Comparison of ENCODE assay signal across 8 mouse cellular contexts in genomic region chr12:84193642-84194399, GRCm38 (mm10). TPM values are rescaled to one million over a fixed set of nuclear protein-coding genes. Genes with fewer than 3 reads are reported as not detected.
DNase-seq lines count a peak whose midpoint lies in the region; ATAC-seq and TF ChIP-seq lines count a peak whose summit lies in the region.

No protein-coding gene starts in this region.

- peaks cover 53% of the 10 kb centered on the region for H3K4me1 ChIP-seq in lung, embryonic 16.5 days (replicated peaks; ENCODE audit: control insufficient read depth, insufficient read depth, low read length)
- H3K4me1 ChIP-seq in thymus, adult 2 months (replicated peaks; ENCODE audit: control insufficient read depth, insufficient read depth, low read length): peaks cover 28% of the 10 kb centered on the region

- DNase-seq in MN1 (ENCODE audit: low spot score): peak; percentile 97
- peak; percentile 89 for DNase-seq in cerebellum, adult 9-10 months
- DNase-seq in forelimb bud, embryonic 11.5 days (ENCODE audit: low read depth, low spot score): peak; percentile 91
- peak; percentile 97 for DNase-seq in layer of hippocampus, adult 9-11 months
- DNase-seq in ovary, adult 18-20 months (ENCODE audit: low spot score): peak; percentile 95
- peak; percentile 92 for DNase-seq in thymus, adult 2 months

- peak; percentile 79 to 90 for ATAC-seq in hematopoietic stem cell, adult 5-6 weeks (replicated peaks in 1 of 2; ENCODE audit: insufficient read depth in 1 of 2, low FRiP score in 2 of 2, low TSS enrichment in 1 of 2, low read depth in 1 of 2, poor library complexity in 2 of 2, severe bottlenecking in 2 of 2)
- ATAC-seq in lung, embryonic 16.5 days (ENCODE audit: low read depth): peak; percentile 94

- H3K4me2 ChIP-seq in lung, embryonic 16.5 days (ENCODE audit: low read depth, low read length): peak overlapping the region; percentile 92

- no peaks in the 10 kb centered on the region for H3K27me3 ChIP-seq in lung, embryonic 16.5 days (ENCODE audit: control insufficient read depth, insufficient read depth, low read depth, low read length)
- no peaks in the 10 kb centered on the region for H3K27me3 ChIP-seq in thymus, adult 2 months (ENCODE audit: control insufficient read depth, insufficient read depth, low read length)

- peak overlapping the region; percentile 97 for H3K9ac ChIP-seq in lung, embryonic 16.5 days (ENCODE audit: low read length)

- under 1% methylated on average over 48 of the region's 49 CpGs for WGBS in lung, embryonic 16.5 days
- 1% methylated on average over 48 of the region's 49 CpGs for WGBS in thymus, adult 2 months

- H3K4me3 ChIP-seq in lung, embryonic 16.5 days (ENCODE audit: low read length): peak overlapping the region; percentile 77
- peak overlapping the region; percentile 60 for H3K4me3 ChIP-seq in thymus, adult 2 months (ENCODE audit: control insufficient read depth, insufficient read depth, low read length)

- no peaks in the 10 kb centered on the region for H3K36me3 ChIP-seq in lung, embryonic 16.5 days (ENCODE audit: control insufficient read depth, insufficient read depth, low read length)
- no peaks in the 10 kb centered on the region for H3K36me3 ChIP-seq in thymus, adult 2 months (ENCODE audit: control insufficient read depth, insufficient read depth, low read length)

- H3K27ac ChIP-seq in lung, embryonic 16.5 days (ENCODE audit: low read length): peak overlapping the region; percentile 99
- H3K27ac ChIP-seq in thymus, adult 2 months (ENCODE audit: control insufficient read depth, insufficient read depth, low read length): no peak overlapping the region

- TF ChIP-seq CTCF in thymus, adult 2 months (IDR thresholded peaks at IDR 0.05; ENCODE audit: borderline replicate concordance, control insufficient read depth, extremely low read depth, insufficient read depth, low read length, poor library complexity): no peak

- peak; percentile 30; the same call in 1 of the 2 replicates for TF ChIP-seq POLR2A in thymus, adult 2 months (IDR thresholded peaks at IDR 0.05; ENCODE audit: control insufficient read depth, extremely low read depth, insufficient read depth, low read length, poor library complexity)

- H3K9me3 ChIP-seq in lung, embryonic 16.5 days (ENCODE audit: control insufficient read depth, low read length): no peaks in the 10 kb centered on the region

RNA-seq across cellular contexts. Expression of gene Elmsan1, which starts 24.9 kb away (rescaled TPM):
- 19.9 and 22.3 TPM in 2 replicates for total RNA-seq in hematopoietic stem cell, adult 5-6 weeks (2017)
- polyA plus RNA-seq in lung, embryonic 16.5 days (2015; fragmentation: Nextera tagmentation; extraction: Ambion mirVana): 11.1 and 12.1 TPM in 2 replicates
- polyA plus RNA-seq in thymus, adult 2 months (2012; rRNA removed): 26.1 and 30.9 TPM in 2 replicates

RNA-seq across cellular contexts. Expression of gene Pnma1, which starts 45.5 kb away (rescaled TPM):
- 0.94 and 2.0 TPM in 2 replicates for total RNA-seq in hematopoietic stem cell, adult 5-6 weeks (2017)
- 2.0 and 2.2 TPM in 2 replicates for polyA plus RNA-seq in lung, embryonic 16.5 days (2015; fragmentation: Nextera tagmentation; extraction: Ambion mirVana)
- 0.24 and 0.28 TPM in 2 replicates for polyA plus RNA-seq in thymus, adult 2 months (2012; rRNA removed)
